Mouse (Mus musculus): ENCODE results near the gene Lmbr1l. TPM values are rescaled to one million over a fixed set of nuclear protein-coding genes. Genes with fewer than 3 reads are reported as not detected.

Lmbr1l gene
- polyA plus RNA-seq, 1 experiment from 2014 or later: 3.9 TPM

- Histone ChIP-seq H3K4me1 (replicated peaks) (peaks cover 26% of the 10 kb centered on the region), H3K4me3 (replicated peaks) (peak overlapping the region; percentile 92; the same call in 1 of the 2 replicates), H3K9ac (no peak overlapping the region), H3K27me3 (no peaks in the 10 kb centered on the region), H3K36me3 (peaks cover 5% of the 10 kb centered on the region; the same call in 1 of the 2 replicates), H3K27ac (no peak overlapping the region), H3K4me2 (peak overlapping the region; percentile 96), H3K9me3 (replicated peaks) (no peaks in the 10 kb centered on the region)
- DNase-seq (no peak), ATAC-seq (ENCODE audit: low read depth) (no peak)
- WGBS (ENCODE audit: insufficient replicate concordance): 85% methylated on average over 4 of the region's 4 CpGs
These were observed 2.0 kb downstream of the Lmbr1l start for GRCm38 (mm10) chr15:98916016-98916415.

DNA sequence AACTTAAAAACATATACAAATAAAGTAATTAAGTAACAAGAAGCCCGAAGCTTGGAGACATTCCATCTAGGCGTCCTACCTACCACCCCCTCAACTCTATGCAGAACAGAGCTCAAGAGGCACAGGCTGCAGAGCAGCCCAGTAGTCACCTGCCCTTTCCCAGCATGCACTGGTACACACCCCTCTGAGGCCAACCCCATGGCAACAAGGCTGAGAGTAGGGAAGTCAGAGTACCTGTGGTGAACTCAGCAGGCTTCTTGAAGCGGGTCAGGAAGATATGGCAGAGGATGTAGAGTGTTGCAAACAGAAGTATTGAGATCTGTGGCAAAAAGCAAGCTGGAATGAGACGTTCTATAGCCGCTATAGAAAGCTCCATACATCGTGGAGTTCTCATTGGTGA, 3.1 kb downstream of the Lmbr1l start:
- WGBS (ENCODE audit: insufficient replicate concordance): 71% methylated on average over 6 of the region's 6 CpGs
- no peaks in the 10 kb centered on the region for H3K9me3 ChIP-seq (replicated peaks)
- no peak for DNase-seq
- no peak overlapping the region for H3K4me2 ChIP-seq
- no peak overlapping the region for H3K4me3 ChIP-seq (replicated peaks)
- peaks cover 26% of the 10 kb centered on the region for H3K4me1 ChIP-seq (replicated peaks)
- peaks cover 10% of the 10 kb centered on the region for H3K36me3 ChIP-seq
- no peak overlapping the region for H3K9ac ChIP-seq
- no peaks in the 10 kb centered on the region for H3K27me3 ChIP-seq
- no peak for ATAC-seq (ENCODE audit: low read depth)
- H3K27ac ChIP-seq: no peak overlapping the region

- Histone ChIP-seq H3K4me1 (replicated peaks) (no peaks in the 10 kb centered on the region), H3K9me3 (replicated peaks) (no peaks in the 10 kb centered on the region), H3K27me3 (peaks cover 17% of the 10 kb centered on the region), H3K36me3 (0 out of 2 replicates have a peak, but pooled peaks cover 9% of the 10 kb centered on the region), H3K4me2 (no peak overlapping the region), H3K9ac (no peak overlapping the region), H3K27ac (no peak overlapping the region), H3K4me3 (replicated peaks) (no peak overlapping the region)
- WGBS (ENCODE audit: insufficient replicate concordance): 30% methylated on average over 10 of the region's 10 CpGs
- no peak for ATAC-seq (ENCODE audit: low read depth)
- DNase-seq: peak; percentile 30
These were observed 13.3 kb downstream of the Lmbr1l start for GRCm38 (mm10) chr15:98904692-98905091.

GRCm38 (mm10) chr15:98902600-98902999, 15.4 kb downstream of the Lmbr1l start:
- ATAC-seq (ENCODE audit: low read depth): no peak

DNA sequence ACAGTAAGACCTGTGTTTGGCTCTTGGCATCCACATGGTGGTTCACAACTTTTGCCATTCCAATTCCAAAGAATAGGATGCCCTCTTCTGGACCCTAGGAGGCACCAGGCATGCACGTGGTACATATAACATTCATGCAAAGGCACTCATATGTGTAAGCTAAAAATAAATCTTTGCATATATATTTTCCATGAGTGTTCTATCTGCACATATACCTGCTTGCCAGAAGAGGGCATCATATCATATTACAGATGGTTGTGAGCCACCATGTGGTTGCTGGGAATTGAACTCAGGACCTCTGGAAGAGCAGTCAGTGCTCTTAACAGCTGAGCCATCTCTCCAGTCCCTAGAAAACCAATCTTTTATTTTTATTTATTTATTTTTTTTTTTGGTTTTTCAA, 16.5 kb downstream of the Lmbr1l start:
- DNase-seq: no peak
- H3K27me3 ChIP-seq: peaks cover 48% of the 10 kb centered on the region
- WGBS (ENCODE audit: insufficient replicate concordance): 43% methylated on average over 1 of the region's 1 CpGs

More at GRCm38 (mm10) chr15:98902600-98902999, 15.4 kb downstream of the Lmbr1l start:
- Histone ChIP-seq H3K4me1 (replicated peaks) (peaks cover 10% of the 10 kb centered on the region), H3K36me3 (no peaks in the 10 kb centered on the region), H3K27ac (no peak overlapping the region), H3K9ac (no peak overlapping the region), H3K4me3 (replicated peaks) (no peak overlapping the region), H3K4me2 (no peak overlapping the region), H3K27me3 (peaks cover 38% of the 10 kb centered on the region), H3K9me3 (replicated peaks) (no peaks in the 10 kb centered on the region)
- no peak for DNase-seq
- 89% methylated on average over 2 of the region's 2 CpGs for WGBS (ENCODE audit: insufficient replicate concordance)

GRCm38 (mm10) chr15:98897928-98898800, 19.9 kb downstream of the Lmbr1l start, which contains the start of gene Dhh:
Gene Dhh (minus strand): TSS chr15:98898540.
- 2% methylated on average over 41 of the region's 41 CpGs for WGBS (ENCODE audit: insufficient replicate concordance)
- Histone ChIP-seq H3K4me1 (replicated peaks) (peaks cover 55% of the 10 kb centered on the region), H3K27ac (no peak within 1 kb of the TSS), H3K4me2 (peak within 1 kb of the TSS; percentile 38), H3K9ac (no peak within 1 kb of the TSS), H3K27me3 (peaks cover 82% of the 10 kb centered on the region), H3K36me3 (no peaks in the 10 kb centered on the region), H3K9me3 (replicated peaks) (no peaks in the 10 kb centered on the region), H3K4me3 (replicated peaks) (peak within 1 kb of the TSS; percentile 16; the same call in 1 of the 2 replicates)
- no peak for DNase-seq
- ATAC-seq (ENCODE audit: low read depth): no peak

More for the DNA sequence above, 16.5 kb downstream of the Lmbr1l start:
- H3K4me3 ChIP-seq (replicated peaks): no peak overlapping the region
- H3K9me3 ChIP-seq (replicated peaks): no peaks in the 10 kb centered on the region
- H3K4me1 ChIP-seq (replicated peaks): peaks cover 21% of the 10 kb centered on the region
- no peaks in the 10 kb centered on the region for H3K36me3 ChIP-seq
- H3K4me2 ChIP-seq: no peak overlapping the region
- H3K9ac ChIP-seq: no peak overlapping the region
- ATAC-seq (ENCODE audit: low read depth): no peak
- no peak overlapping the region for H3K27ac ChIP-seq

DNA sequence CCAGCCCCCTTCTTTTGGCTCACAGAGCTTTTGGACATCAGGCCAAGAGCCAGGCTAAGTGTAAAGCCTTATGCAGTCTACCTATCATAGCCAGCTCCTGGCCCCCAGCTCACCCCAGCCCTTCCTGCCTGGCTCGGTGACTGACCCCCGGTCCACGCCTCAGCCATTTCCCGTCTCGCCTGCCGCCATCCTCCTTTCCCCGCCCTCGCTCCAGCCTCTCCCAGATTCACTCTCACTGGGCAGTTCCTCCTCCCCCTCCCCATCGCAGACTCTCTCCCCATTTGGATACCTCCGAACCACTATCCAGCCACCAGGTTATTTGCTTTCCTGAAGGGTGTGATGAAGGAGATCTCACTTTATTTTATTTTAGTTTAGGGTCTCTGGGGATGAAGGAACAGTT, 20.5 kb downstream of the Lmbr1l start:
- Histone ChIP-seq H3K9ac (no peak overlapping the region), H3K27me3 (peaks cover 89% of the 10 kb centered on the region), H3K36me3 (no peaks in the 10 kb centered on the region), H3K27ac (no peak overlapping the region), H3K4me1 (replicated peaks) (peaks cover 60% of the 10 kb centered on the region), H3K4me3 (replicated peaks) (peak overlapping the region; percentile 14; the same call in 1 of the 2 replicates), H3K9me3 (replicated peaks) (no peaks in the 10 kb centered on the region), H3K4me2 (peak overlapping the region; percentile 38; the same call in 1 of the 2 replicates)
- ATAC-seq (ENCODE audit: low read depth) (no peak), DNase-seq (no peak)
- WGBS (ENCODE audit: insufficient replicate concordance): 3% methylated on average over 10 of the region's 10 CpGs

DNA sequence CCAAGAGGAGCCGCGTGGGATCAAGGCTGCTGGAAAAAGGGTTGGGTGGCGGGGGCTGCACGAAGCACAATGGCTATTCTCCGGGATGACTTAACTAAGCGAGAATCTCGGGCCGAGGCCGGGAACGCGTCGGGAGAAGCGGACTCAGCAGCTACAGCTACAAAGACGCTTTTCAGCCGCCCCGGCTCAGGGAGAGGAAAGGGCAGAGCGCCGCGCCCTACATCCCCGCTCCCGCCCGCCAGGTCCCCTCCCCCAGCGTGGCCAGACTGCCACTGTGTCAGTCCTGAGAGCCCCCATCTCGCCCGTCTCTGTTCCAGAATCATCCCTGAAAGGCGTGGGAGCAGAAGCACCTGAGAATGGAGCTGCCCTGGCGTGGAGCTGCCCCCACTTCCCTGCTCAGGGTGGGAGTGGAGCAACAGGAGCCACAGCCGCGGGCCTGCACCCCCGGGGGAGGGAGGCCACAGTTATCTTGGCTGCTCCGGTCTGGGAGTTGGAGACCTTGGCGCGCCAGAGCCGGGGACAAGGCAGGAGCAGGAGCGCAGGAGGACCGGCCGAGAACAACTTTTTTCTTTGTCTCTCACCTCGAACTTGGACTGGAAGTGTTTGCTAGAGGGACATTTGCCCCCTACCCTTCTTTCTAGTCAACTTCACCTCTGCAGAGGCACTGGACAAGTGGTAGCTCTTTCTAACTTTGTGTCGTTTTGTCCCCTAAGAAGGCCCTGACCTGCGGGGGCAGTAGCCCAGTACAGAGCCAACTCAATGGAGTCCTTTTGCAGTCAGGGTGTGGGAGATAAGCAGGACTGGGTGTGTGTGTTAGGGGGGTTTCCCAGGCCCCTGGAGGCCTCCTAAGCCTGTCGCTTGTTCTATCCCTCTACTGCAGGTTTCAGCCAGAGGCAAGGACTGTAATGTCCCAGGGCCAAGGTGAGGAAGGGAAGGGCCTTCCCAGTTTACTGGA, 22.1 kb downstream of the Lmbr1l start:
- WGBS (ENCODE audit: insufficient replicate concordance): 2% methylated on average over 41 of the region's 41 CpGs
- peaks cover 93% of the 10 kb centered on the region for H3K27me3 ChIP-seq
- peak; percentile 69 for ATAC-seq (ENCODE audit: low read depth)
- peak overlapping the region; percentile 26; the same call in 1 of the 2 replicates for H3K9ac ChIP-seq
- H3K27ac ChIP-seq: no peak overlapping the region
- H3K4me3 ChIP-seq (replicated peaks): peak overlapping the region; percentile 61
- no peaks in the 10 kb centered on the region for H3K36me3 ChIP-seq
- DNase-seq: no peak
- peak overlapping the region; percentile 85 for H3K4me2 ChIP-seq
- peaks cover 75% of the 10 kb centered on the region for H3K4me1 ChIP-seq (replicated peaks)
- H3K9me3 ChIP-seq (replicated peaks): no peaks in the 10 kb centered on the region

DNA sequence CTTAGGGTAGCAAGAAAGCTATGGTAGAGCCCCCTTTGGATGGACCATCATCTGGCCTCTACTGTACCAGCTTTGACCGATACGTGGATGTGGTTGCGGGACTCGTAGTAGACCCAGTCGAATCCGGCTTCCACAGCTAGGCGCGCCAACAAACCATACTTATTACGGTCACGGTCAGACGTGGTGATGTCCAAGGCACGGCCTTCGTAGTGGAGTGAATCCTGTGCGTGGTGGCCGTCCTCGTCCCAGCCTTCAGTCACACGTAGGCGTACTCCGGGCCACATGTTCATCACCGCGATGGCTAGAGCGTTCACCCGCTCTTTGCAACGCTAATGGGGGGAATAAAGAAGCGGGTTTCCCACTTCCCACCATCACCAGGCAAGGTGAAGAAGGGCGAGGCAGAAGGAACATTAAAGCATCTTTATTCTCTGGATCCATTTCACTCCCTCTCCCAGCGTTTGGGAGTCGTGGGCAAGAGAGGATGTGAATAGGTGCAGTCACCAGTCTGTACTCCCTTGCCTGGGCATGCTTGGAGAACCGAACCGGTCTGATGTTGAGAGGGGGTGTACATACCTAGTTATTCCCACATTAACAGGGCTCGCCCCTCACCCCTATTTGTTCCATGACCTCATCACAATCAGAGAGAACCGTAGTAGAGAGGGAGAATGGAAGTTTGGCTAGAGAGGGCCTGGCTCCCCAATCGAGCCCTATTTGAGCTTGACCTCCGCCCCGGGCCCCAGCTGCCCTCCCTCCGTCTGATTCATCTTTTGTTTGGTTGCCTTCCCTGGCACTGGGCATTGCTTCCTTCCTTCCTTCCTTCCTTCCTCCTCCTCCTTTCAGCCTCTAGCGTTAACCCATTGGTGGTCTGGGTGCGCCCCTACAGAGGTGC, 23.0 kb downstream of the Lmbr1l start:
- 3% methylated on average over 38 of the region's 38 CpGs for WGBS (ENCODE audit: insufficient replicate concordance)
- no peak overlapping the region for H3K27ac ChIP-seq
- no peak for DNase-seq
- no peaks in the 10 kb centered on the region for H3K36me3 ChIP-seq
- ATAC-seq (ENCODE audit: low read depth): no peak
- peak overlapping the region; percentile 61 for H3K4me3 ChIP-seq (replicated peaks)
- H3K9me3 ChIP-seq (replicated peaks): no peaks in the 10 kb centered on the region
- peaks cover 84% of the 10 kb centered on the region for H3K27me3 ChIP-seq
- no peak overlapping the region for H3K9ac ChIP-seq
- peak overlapping the region; percentile 85 for H3K4me2 ChIP-seq
- H3K4me1 ChIP-seq (replicated peaks): peaks cover 75% of the 10 kb centered on the region

GRCm38 (mm10) chr15:98893940-98894745, 23.9 kb downstream of the Lmbr1l start, which contains the start of gene Rhebl1:
Gene Rhebl1 (minus strand): TSS chr15:98894540.
- H3K9ac ChIP-seq: peak within 1 kb of the TSS; percentile 43
- no peak within 1 kb of the TSS for H3K27ac ChIP-seq
- WGBS (ENCODE audit: insufficient replicate concordance): 1% methylated on average over 77 of the region's 77 CpGs
- peaks cover 75% of the 10 kb centered on the region for H3K4me1 ChIP-seq (replicated peaks)
- H3K9me3 ChIP-seq (replicated peaks): no peaks in the 10 kb centered on the region
- H3K27me3 ChIP-seq: peaks cover 76% of the 10 kb centered on the region
- peak within 1 kb of the TSS; percentile 85 for H3K4me2 ChIP-seq
- H3K36me3 ChIP-seq: no peaks in the 10 kb centered on the region
- ATAC-seq (ENCODE audit: low read depth): no peak
- H3K4me3 ChIP-seq (replicated peaks): peak within 1 kb of the TSS; percentile 61
- DNase-seq: no peak
